Mouse (Mus musculus): ENCODE data around the gene Naa50. TPM values are rescaled to one million over a fixed set of nuclear protein-coding genes. Genes with fewer than 3 reads are reported as not detected.

Naa50 gene
- polyA plus RNA-seq, 2 experiments = 38.6 to 71.7 TPM

- ATAC-seq (ENCODE audit: low FRiP score, low read depth) = no peak
- H3K4me3 ChIP-seq (replicated peaks; ENCODE audit: low read length) = no peak overlapping the region
- H3K9ac ChIP-seq (ENCODE audit: low read depth, low read length, severe bottlenecking) = no peak overlapping the region
- no peaks in the 10 kb centered on the region for H3K4me1 ChIP-seq (ENCODE audit: control insufficient read depth, insufficient read depth, low read length)
- peaks cover 75% of the 10 kb centered on the region for H3K36me3 ChIP-seq (ENCODE audit: control insufficient read depth, insufficient read depth, low read length)
- DNase-seq (ENCODE audit: low spot score) = no peak
- H3K9me3 ChIP-seq (ENCODE audit: control insufficient read depth, low read length) = no peaks in the 10 kb centered on the region
- H3K4me2 ChIP-seq (replicated peaks; ENCODE audit: low read depth, low read length, severe bottlenecking) = no peak overlapping the region
- 85% methylated on average over 2 of the region's 2 CpGs for WGBS
- no peak for TF ChIP-seq POLR2A (IDR thresholded peaks at IDR 0.05; ENCODE audit: borderline replicate concordance, extremely low read depth, insufficient read depth, insufficient read length)
- H3K27me3 ChIP-seq (ENCODE audit: control insufficient read depth, insufficient read depth, low read length) = no peaks in the 10 kb centered on the region
- H3K27ac ChIP-seq (replicated peaks; ENCODE audit: low read depth, low read length) = no peak overlapping the region
Observed at GRCm38 (mm10) chr16:44105211-44105610, 34.4 kb upstream of the Naa50 start.

DNA sequence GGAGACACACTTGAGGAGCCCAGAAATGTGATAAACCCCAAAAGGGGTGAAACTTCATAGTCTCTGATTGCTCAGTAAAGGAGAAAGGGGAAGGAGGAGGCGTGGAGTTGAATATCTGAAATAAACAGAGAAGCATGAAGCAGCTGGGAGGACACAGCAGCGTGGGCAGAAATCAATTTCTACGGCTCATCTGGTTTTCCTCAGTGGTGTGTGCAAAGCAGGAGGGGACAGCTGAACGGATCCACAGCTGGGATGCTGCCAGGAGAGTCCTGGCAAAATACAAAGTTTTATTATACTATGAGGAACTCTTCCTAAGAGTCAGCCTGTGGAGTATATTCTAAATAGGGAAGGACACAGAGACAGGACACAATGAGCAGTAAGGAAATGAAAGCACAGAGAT lies 30.6 kb upstream of the Naa50 start:
- no peak for TF ChIP-seq POLR2A (IDR thresholded peaks at IDR 0.05; ENCODE audit: borderline replicate concordance, extremely low read depth, insufficient read depth, insufficient read length)
- Histone ChIP-seq H3K4me2 (replicated peaks; ENCODE audit: low read depth, low read length, severe bottlenecking) (no peak overlapping the region), H3K36me3 (ENCODE audit: control insufficient read depth, insufficient read depth, low read length) (peaks cover 59% of the 10 kb centered on the region), H3K9ac (ENCODE audit: low read depth, low read length, severe bottlenecking) (no peak overlapping the region), H3K4me3 (replicated peaks; ENCODE audit: low read length) (no peak overlapping the region), H3K9me3 (ENCODE audit: control insufficient read depth, low read length) (no peaks in the 10 kb centered on the region), H3K27me3 (ENCODE audit: control insufficient read depth, insufficient read depth, low read length) (no peaks in the 10 kb centered on the region), H3K4me1 (ENCODE audit: control insufficient read depth, insufficient read depth, low read length) (no peaks in the 10 kb centered on the region), H3K27ac (replicated peaks; ENCODE audit: low read depth, low read length) (no peak overlapping the region)
- 85% methylated on average over 4 of the region's 4 CpGs for WGBS
- peak; percentile 66 for DNase-seq (ENCODE audit: low spot score)
- peak; percentile 82 for ATAC-seq (ENCODE audit: low FRiP score, low read depth)

GRCm38 (mm10) chr16:44119753-44120501 lies 19.7 kb upstream of the Naa50 start:
- Histone ChIP-seq H3K9ac (ENCODE audit: low read depth, low read length, severe bottlenecking) (no peak overlapping the region), H3K4me1 (ENCODE audit: control insufficient read depth, insufficient read depth, low read length) (no peaks in the 10 kb centered on the region), H3K27ac (replicated peaks; ENCODE audit: low read depth, low read length) (no peak overlapping the region), H3K4me3 (replicated peaks; ENCODE audit: low read length) (no peak overlapping the region), H3K4me2 (replicated peaks; ENCODE audit: low read depth, low read length, severe bottlenecking) (no peak overlapping the region), H3K36me3 (ENCODE audit: control insufficient read depth, insufficient read depth, low read length) (no peaks in the 10 kb centered on the region; the same call in 1 of the 2 replicates), H3K9me3 (ENCODE audit: control insufficient read depth, low read length) (no peaks in the 10 kb centered on the region), H3K27me3 (ENCODE audit: control insufficient read depth, insufficient read depth, low read length) (no peaks in the 10 kb centered on the region)
- no peak for TF ChIP-seq POLR2A (IDR thresholded peaks at IDR 0.05; ENCODE audit: borderline replicate concordance, extremely low read depth, insufficient read depth, insufficient read length)
- no peak for ATAC-seq (ENCODE audit: low FRiP score, low read depth)
- DNase-seq (ENCODE audit: low spot score) = no peak
- 88% methylated on average over 7 of the region's 7 CpGs for WGBS

GRCm38 (mm10) chr16:44122122-44122521 lies 17.5 kb upstream of the Naa50 start:
- Histone ChIP-seq H3K9ac (ENCODE audit: low read depth, low read length, severe bottlenecking) (no peak overlapping the region), H3K4me2 (replicated peaks; ENCODE audit: low read depth, low read length, severe bottlenecking) (no peak overlapping the region), H3K4me3 (replicated peaks; ENCODE audit: low read length) (no peak overlapping the region), H3K27me3 (ENCODE audit: control insufficient read depth, insufficient read depth, low read length) (no peaks in the 10 kb centered on the region), H3K4me1 (ENCODE audit: control insufficient read depth, insufficient read depth, low read length) (no peaks in the 10 kb centered on the region; the same call in none of the 2 replicates), H3K9me3 (ENCODE audit: control insufficient read depth, low read length) (no peaks in the 10 kb centered on the region), H3K36me3 (ENCODE audit: control insufficient read depth, insufficient read depth, low read length) (no peaks in the 10 kb centered on the region), H3K27ac (replicated peaks; ENCODE audit: low read depth, low read length) (no peak overlapping the region)
- 85% methylated on average over 6 of the region's 6 CpGs for WGBS
- no peak for ATAC-seq (ENCODE audit: low FRiP score, low read depth)
- TF ChIP-seq POLR2A (IDR thresholded peaks at IDR 0.05; ENCODE audit: borderline replicate concordance, extremely low read depth, insufficient read depth, insufficient read length) = no peak
- no peak for DNase-seq (ENCODE audit: low spot score)

DNA sequence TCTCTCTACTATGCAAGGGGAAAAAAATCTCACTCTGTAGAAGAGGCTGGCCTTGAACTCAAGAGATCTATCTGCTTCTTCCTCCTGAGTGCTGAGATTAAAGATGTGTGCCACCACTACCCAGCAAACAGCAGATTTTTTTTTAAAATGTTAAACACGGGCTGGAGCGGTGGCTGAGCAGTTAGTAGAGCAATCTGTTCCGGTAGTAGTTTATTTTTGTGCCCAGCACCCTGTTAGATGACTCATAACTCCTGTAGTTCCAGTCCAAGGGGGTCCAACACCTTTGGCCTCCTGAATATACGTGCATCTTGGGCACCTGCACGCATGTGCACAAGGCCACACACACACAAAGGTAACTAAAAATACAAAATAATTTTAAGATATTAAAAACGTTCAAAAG lies 17.1 kb upstream of the Naa50 start:
- no peaks in the 10 kb centered on the region for H3K27me3 ChIP-seq (ENCODE audit: control insufficient read depth, insufficient read depth, low read length)
- no peaks in the 10 kb centered on the region for H3K36me3 ChIP-seq (ENCODE audit: control insufficient read depth, insufficient read depth, low read length)
- DNase-seq (ENCODE audit: low spot score) = no peak
- no peak for ATAC-seq (ENCODE audit: low FRiP score, low read depth)
- H3K9ac ChIP-seq (ENCODE audit: low read depth, low read length, severe bottlenecking) = no peak overlapping the region
- no peak for TF ChIP-seq POLR2A (IDR thresholded peaks at IDR 0.05; ENCODE audit: borderline replicate concordance, extremely low read depth, insufficient read depth, insufficient read length)
- no peak overlapping the region for H3K4me2 ChIP-seq (replicated peaks; ENCODE audit: low read depth, low read length, severe bottlenecking)
- H3K9me3 ChIP-seq (ENCODE audit: control insufficient read depth, low read length) = no peaks in the 10 kb centered on the region
- H3K4me3 ChIP-seq (replicated peaks; ENCODE audit: low read length) = no peak overlapping the region
- WGBS = 88% methylated on average over 6 of the region's 6 CpGs
- no peak overlapping the region for H3K27ac ChIP-seq (replicated peaks; ENCODE audit: low read depth, low read length)
- no peaks in the 10 kb centered on the region; the same call in none of the 2 replicates for H3K4me1 ChIP-seq (ENCODE audit: control insufficient read depth, insufficient read depth, low read length)

Measured in limb, embryonic 14.5 days (tissue).